Mouse (Mus musculus): Measurements from ENCODE around the gene Mtr.

DNA sequence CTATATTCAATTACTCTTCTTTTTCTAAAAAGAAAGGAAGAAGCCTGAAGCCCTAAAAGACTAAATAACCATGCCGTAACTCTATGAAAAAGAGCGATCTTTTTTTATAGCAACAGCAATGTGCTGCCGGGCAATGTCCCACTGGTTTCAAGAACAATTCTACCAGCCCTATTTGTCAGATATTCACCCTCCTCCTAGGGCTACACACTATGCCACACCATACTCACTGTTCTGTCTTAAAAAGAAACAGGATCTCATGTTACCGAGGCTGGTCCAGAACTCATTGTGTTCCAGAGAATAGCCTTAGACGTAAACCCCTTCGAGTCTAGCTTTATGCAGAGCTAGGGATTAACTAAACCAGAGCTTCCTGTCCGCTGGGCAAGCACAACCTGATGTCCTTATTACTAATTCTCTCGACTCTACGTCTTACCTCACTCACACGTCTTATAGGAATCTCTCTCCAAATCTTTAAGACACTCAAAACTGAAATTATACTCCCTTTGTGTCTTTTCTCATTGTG, 982 bp downstream of the Mtr start:
- TF ChIP-seq CTCF (IDR thresholded peaks at IDR 0.05; ENCODE audit: low read depth, low read length): no peak
- TF ChIP-seq POLR2A (IDR thresholded peaks at IDR 0.05; ENCODE audit: extremely low read depth, insufficient read depth, low read length): no peak

All from liver, adult 2 months (tissue).